Mouse (Mus musculus) adrenal gland, postnatal 4 days (tissue): Measurements from ENCODE around the gene Sh3bp2. TPM values are rescaled to one million over a fixed set of nuclear protein-coding genes. Genes with fewer than 3 reads are reported as not detected.

Source experiments
- DNase-seq, 2 experiments: peaks; one replicate each; pipeline ENCODE4 v3.0.0; 2021 to 2022; ENCODE audit warnings: low spot score in 2 of 2, mixed read lengths in 2 of 2
- long read RNA-seq, 2 experiments: library from polyadenylated mRNA; stranded (forward); transcript quantifications; one replicate each; pipeline ENCODE4 v2.0.0; 2021
- total RNA-seq, 2 experiments: library from RNA; stranded (reverse); gene quantifications; 2 replicates each; pipeline ENCODE4 v1.2.3; 2021

Gene Sh3bp2
- 10 to 100 TPM; 10.7 to 14.5 TPM for total RNA-seq
- long read RNA-seq, experiment 1: 0 reads
- long read RNA-seq, experiment 2: 0 reads

GRCm38 (mm10) chr5:34525663-34526476, at the start of gene Sh3bp2:
Sh3bp2 (plus strand) TSS chr5:34525838.
- DNase-seq: peak; percentile 85 to 93

- DNase-seq: no peak
These were observed 44.7 kb upstream of the Sh3bp2 start for GRCm38 (mm10) chr5:34480926-34481325.

GRCm38 (mm10) chr5:34485731-34486130, 39.9 kb upstream of the Sh3bp2 start:
- DNase-seq: no peak

- no peak for DNase-seq
These were observed 38.1 kb upstream of the Sh3bp2 start for GRCm38 (mm10) chr5:34487320-34488090.

- DNase-seq: no peak
These were observed 36.8 kb upstream of the Sh3bp2 start for GRCm38 (mm10) chr5:34488741-34489417.

- no peak for DNase-seq
These were observed 36.2 kb upstream of the Sh3bp2 start for GRCm38 (mm10) chr5:34489418-34489787.

- no peak for DNase-seq
These were observed 28.9 kb upstream of the Sh3bp2 start for GRCm38 (mm10) chr5:34496745-34497144.

- no peak for DNase-seq
These were observed 24.8 kb upstream of the Sh3bp2 start for GRCm38 (mm10) chr5:34500886-34501285.

- DNase-seq: no peak
These were observed 24.1 kb upstream of the Sh3bp2 start for GRCm38 (mm10) chr5:34501588-34501987.

- no peak for DNase-seq
These were observed 23.2 kb upstream of the Sh3bp2 start for GRCm38 (mm10) chr5:34502411-34502810.

GRCm38 (mm10) chr5:34502821-34503220, 22.8 kb upstream of the Sh3bp2 start:
- DNase-seq: no peak

GRCm38 (mm10) chr5:34512486-34512885, 13.2 kb upstream of the Sh3bp2 start:
- no peak for DNase-seq

- DNase-seq: peak; percentile 87 to 94
These were observed 12.0 kb upstream of the Sh3bp2 start, which contains the start of gene Tnip2 for GRCm38 (mm10) chr5:34513466-34514217. Tnip2 (minus strand) TSS chr5:34513991.

- DNase-seq: no peak
These were observed 11.4 kb upstream of the Sh3bp2 start for GRCm38 (mm10) chr5:34514218-34514566.

- no peak for DNase-seq
These were observed 10.5 kb upstream of the Sh3bp2 start for GRCm38 (mm10) chr5:34515096-34515495.

GRCm38 (mm10) chr5:34517913-34518312, 7.7 kb upstream of the Sh3bp2 start:
- DNase-seq: peak; percentile 60 to 73

GRCm38 (mm10) chr5:34519389-34519910, 6.2 kb upstream of the Sh3bp2 start:
- no peak for DNase-seq

GRCm38 (mm10) chr5:34520458-34521209, 5.0 kb upstream of the Sh3bp2 start:
- no peak for DNase-seq

- no peak for DNase-seq
These were observed 4.3 kb upstream of the Sh3bp2 start for GRCm38 (mm10) chr5:34521337-34521736.

- DNase-seq: no peak
These were observed 1.6 kb upstream of the Sh3bp2 start for GRCm38 (mm10) chr5:34523958-34524485.
